Mouse (Mus musculus): Measurements from ENCODE around the gene Gm20708. TPM values are rescaled to one million over a fixed set of nuclear protein-coding genes. Genes with fewer than 3 reads are reported as not detected.
A peak's percentile ranks its signal among the peaks of the same experiment; 100 is the strongest.

The Gm20708 gene
- polyA plus RNA-seq, 1 experiment: not detected

- Histone ChIP-seq H3K27ac (replicated peaks; ENCODE audit: low read depth, low read length) (no peak overlapping the region), H3K4me3 (ENCODE audit: insufficient read depth, low read depth, low read length) (no peak overlapping the region), H3K4me1 (ENCODE audit: control insufficient read depth, insufficient read depth, insufficient read length, low read length) (no peaks in the 10 kb centered on the region)
Observed at GRCm38 (mm10) chr11:117790703-117791440, 18.6 kb upstream of the Gm20708 start.

GRCm38 (mm10) chr11:117791441-117791761, 18.1 kb upstream of the Gm20708 start:
- Histone ChIP-seq H3K27ac (replicated peaks; ENCODE audit: low read depth, low read length) (no peak overlapping the region), H3K4me1 (ENCODE audit: control insufficient read depth, insufficient read depth, insufficient read length, low read length) (no peaks in the 10 kb centered on the region), H3K4me3 (ENCODE audit: insufficient read depth, low read depth, low read length) (no peak overlapping the region)

- H3K4me1 ChIP-seq (ENCODE audit: control insufficient read depth, insufficient read depth, insufficient read length, low read length): no peaks in the 10 kb centered on the region
- no peak overlapping the region for H3K27ac ChIP-seq (replicated peaks; ENCODE audit: low read depth, low read length)
- no peak overlapping the region for H3K4me3 ChIP-seq (ENCODE audit: insufficient read depth, low read depth, low read length)
Observed at GRCm38 (mm10) chr11:117792281-117792888, 17.1 kb upstream of the Gm20708 start.

- no peaks in the 10 kb centered on the region; the same call in 1 of the 2 replicates for H3K4me1 ChIP-seq (ENCODE audit: control insufficient read depth, insufficient read depth, insufficient read length, low read length)
- H3K4me3 ChIP-seq (ENCODE audit: insufficient read depth, low read depth, low read length): no peak overlapping the region
- H3K27ac ChIP-seq (replicated peaks; ENCODE audit: low read depth, low read length): no peak overlapping the region
Observed at GRCm38 (mm10) chr11:117794035-117794551, 15.4 kb upstream of the Gm20708 start.

GRCm38 (mm10) chr11:117796954-117797353, 12.5 kb upstream of the Gm20708 start:
- H3K4me1 ChIP-seq (ENCODE audit: control insufficient read depth, insufficient read depth, insufficient read length, low read length): no peaks in the 10 kb centered on the region; the same call in 1 of the 2 replicates
- no peak overlapping the region for H3K4me3 ChIP-seq (ENCODE audit: insufficient read depth, low read depth, low read length)
- no peak overlapping the region for H3K27ac ChIP-seq (replicated peaks; ENCODE audit: low read depth, low read length)

GRCm38 (mm10) chr11:117797511-117798159, 11.8 kb upstream of the Gm20708 start, which contains the start of gene 6030468B19Rik:
6030468B19Rik (plus strand) TSS chr11:117797660.
- H3K27ac ChIP-seq (replicated peaks; ENCODE audit: low read depth, low read length): no peak within 1 kb of the TSS
- H3K4me3 ChIP-seq (ENCODE audit: insufficient read depth, low read depth, low read length): no peak within 1 kb of the TSS
- H3K4me1 ChIP-seq (ENCODE audit: control insufficient read depth, insufficient read depth, insufficient read length, low read length): no peaks in the 10 kb centered on the region; the same call in 1 of the 2 replicates

- Histone ChIP-seq H3K4me3 (ENCODE audit: insufficient read depth, low read depth, low read length) (no peak overlapping the region), H3K4me1 (ENCODE audit: control insufficient read depth, insufficient read depth, insufficient read length, low read length) (no peaks in the 10 kb centered on the region; the same call in 1 of the 2 replicates), H3K27ac (replicated peaks; ENCODE audit: low read depth, low read length) (no peak overlapping the region)
Observed at GRCm38 (mm10) chr11:117798160-117798541, 11.3 kb upstream of the Gm20708 start.

GRCm38 (mm10) chr11:117799174-117799573, 10.3 kb upstream of the Gm20708 start:
- no peak overlapping the region for H3K4me3 ChIP-seq (ENCODE audit: insufficient read depth, low read depth, low read length)
- no peak overlapping the region for H3K27ac ChIP-seq (replicated peaks; ENCODE audit: low read depth, low read length)
- no peaks in the 10 kb centered on the region; the same call in 1 of the 2 replicates for H3K4me1 ChIP-seq (ENCODE audit: control insufficient read depth, insufficient read depth, insufficient read length, low read length)

GRCm38 (mm10) chr11:117800038-117800437, 9.4 kb upstream of the Gm20708 start:
- Histone ChIP-seq H3K4me3 (ENCODE audit: insufficient read depth, low read depth, low read length) (no peak overlapping the region), H3K4me1 (ENCODE audit: control insufficient read depth, insufficient read depth, insufficient read length, low read length) (no peaks in the 10 kb centered on the region; the same call in 1 of the 2 replicates), H3K27ac (replicated peaks; ENCODE audit: low read depth, low read length) (no peak overlapping the region)

GRCm38 (mm10) chr11:117801650-117802049, 7.8 kb upstream of the Gm20708 start:
- Histone ChIP-seq H3K4me1 (ENCODE audit: control insufficient read depth, insufficient read depth, insufficient read length, low read length) (no peaks in the 10 kb centered on the region; the same call in 1 of the 2 replicates), H3K4me3 (ENCODE audit: insufficient read depth, low read depth, low read length) (no peak overlapping the region), H3K27ac (replicated peaks; ENCODE audit: low read depth, low read length) (no peak overlapping the region)

- Histone ChIP-seq H3K27ac (replicated peaks; ENCODE audit: low read depth, low read length) (no peak overlapping the region), H3K4me3 (ENCODE audit: insufficient read depth, low read depth, low read length) (no peak overlapping the region), H3K4me1 (ENCODE audit: control insufficient read depth, insufficient read depth, insufficient read length, low read length) (no peaks in the 10 kb centered on the region; the same call in 1 of the 2 replicates)
Observed at GRCm38 (mm10) chr11:117803166-117803688, 6.2 kb upstream of the Gm20708 start.

GRCm38 (mm10) chr11:117806781-117807180, 2.7 kb upstream of the Gm20708 start:
- H3K4me1 ChIP-seq (ENCODE audit: control insufficient read depth, insufficient read depth, insufficient read length, low read length): peaks cover 6% of the 10 kb centered on the region; the same call in 1 of the 2 replicates
- no peak overlapping the region for H3K4me3 ChIP-seq (ENCODE audit: insufficient read depth, low read depth, low read length)
- no peak overlapping the region for H3K27ac ChIP-seq (replicated peaks; ENCODE audit: low read depth, low read length)

- peak overlapping the region; percentile 19; the same call in 1 of the 2 replicates for H3K27ac ChIP-seq (replicated peaks; ENCODE audit: low read depth, low read length)
- peak overlapping the region; percentile 96 for H3K4me3 ChIP-seq (ENCODE audit: insufficient read depth, low read depth, low read length)
- H3K4me1 ChIP-seq (ENCODE audit: control insufficient read depth, insufficient read depth, insufficient read length, low read length): peaks cover 6% of the 10 kb centered on the region; the same call in 1 of the 2 replicates
Observed at GRCm38 (mm10) chr11:117810401-117811046, 1.1 kb downstream of the Gm20708 start.

- Histone ChIP-seq H3K4me3 (ENCODE audit: insufficient read depth, low read depth, low read length) (no peak overlapping the region), H3K27ac (replicated peaks; ENCODE audit: low read depth, low read length) (no peak overlapping the region), H3K4me1 (ENCODE audit: control insufficient read depth, insufficient read depth, insufficient read length, low read length) (peaks cover 6% of the 10 kb centered on the region; the same call in 1 of the 2 replicates)
Observed at GRCm38 (mm10) chr11:117813867-117814266, 4.4 kb downstream of the Gm20708 start.
